Mouse (Mus musculus) intestine, embryonic 15.5 days (tissue): ENCODE data around the gene Lamp1. TPM values are rescaled to one million over a fixed set of nuclear protein-coding genes. Genes with fewer than 3 reads are reported as not detected.

Experiments used
- microRNA counts: library from miRNA; unstranded; fragments of <30 nt; microRNA quantifications from one replicate; lab custom pipeline; 2016
- polyA plus RNA-seq: library from polyadenylated mRNA; unstranded; fragments of >200 nt; fragmentation: Nextera tagmentation; extraction: Ambion mirVana; gene quantifications from 2 replicates; pipeline ENCODE4 v1.2.1, GENCODE M21; 2015

The Lamp1 gene
- polyA plus RNA-seq, 1 experiment from 2014 or later = 407 TPM

MicroRNA genes within 50 kb of the gene (microRNA counts, 519-probe panel; counts per million panel counts)
- 1,985 counts per million, percentile 45 among the panel's probes with 10 or more counts for microRNA mmu-miR-1968 (lab: Ali Mortazavi, UCI)

Other genes starting within 250 kb of the Lamp1 start
- gene F7, start 133.1 kb upstream of the Lamp1 start, polyA plus RNA-seq = 0.15 and 0.23 TPM in 2 replicates
- gene F10, start 121.9 kb upstream of the Lamp1 start, polyA plus RNA-seq = 11.4 and 15.9 TPM in 2 replicates
- 5.6 and 6.8 TPM in 2 replicates for gene Proz, start 98.2 kb upstream of the Lamp1 start, polyA plus RNA-seq
- gene Pcid2, start 53.7 kb upstream of the Lamp1 start, polyA plus RNA-seq = 32.0 and 36.7 TPM in 2 replicates
- gene Cul4a, start 53.5 kb upstream of the Lamp1 start, polyA plus RNA-seq = 84.4 and 91.5 TPM in 2 replicates
- 51.6 and 56.3 TPM in 2 replicates for gene Grtp1, start 41.5 kb downstream of the Lamp1 start, polyA plus RNA-seq
- gene Adprhl1, start 95.0 kb downstream of the Lamp1 start, polyA plus RNA-seq = 0.24 and 0.43 TPM in 2 replicates
- gene Dcun1d2, start 129.0 kb downstream of the Lamp1 start, polyA plus RNA-seq = 16.9 and 19.0 TPM in 2 replicates
- 30.7 TPM in 2 replicates for gene Tmco3, start 129.0 kb downstream of the Lamp1 start, polyA plus RNA-seq
- gene Tfdp1, start 179.6 kb downstream of the Lamp1 start, polyA plus RNA-seq = 148 and 170 TPM in 2 replicates
- not detected in 2 replicates for gene Atp4b, start 237.7 kb downstream of the Lamp1 start, polyA plus RNA-seq
- not detected in 2 replicates for gene Grk1, start 245.9 kb downstream of the Lamp1 start, polyA plus RNA-seq